Mouse (Mus musculus): ENCODE results near the gene Ccnt1. TPM values are rescaled to one million over a fixed set of nuclear protein-coding genes. Genes with fewer than 3 reads are reported as not detected.

Ccnt1 gene
- polyA plus RNA-seq, 1 experiment: 0.61 TPM

GRCm38 (mm10) chr15:98510438-98511385 is 60.0 kb downstream of the Ccnt1 start:
- H3K4me1 ChIP-seq (ENCODE audit: control insufficient read depth): peaks cover 5% of the 10 kb centered on the region

GRCm38 (mm10) chr15:98509387-98509786 is 61.3 kb downstream of the Ccnt1 start:
- Histone ChIP-seq H3K4me3 (replicated peaks) (no peak overlapping the region), H3K27me3 (ENCODE audit: control insufficient read depth) (peaks cover 12% of the 10 kb centered on the region), H3K36me3 (ENCODE audit: control insufficient read depth) (no peaks in the 10 kb centered on the region), H3K4me1 (ENCODE audit: control insufficient read depth) (peaks cover 5% of the 10 kb centered on the region), H3K9me3 (ENCODE audit: control insufficient read depth, low read length) (peaks cover 2% of the 10 kb centered on the region; the same call in 1 of the 2 replicates)
- TF ChIP-seq GATA1 (IDR thresholded peaks at IDR 0.05; ENCODE audit: low read length) (no peak), TAL1 (IDR thresholded peaks at IDR 0.05; ENCODE audit: low read length) (no peak)

More at GRCm38 (mm10) chr15:98510438-98511385, 60.0 kb downstream of the Ccnt1 start:
- Histone ChIP-seq H3K9me3 (ENCODE audit: control insufficient read depth, low read length) (no peaks in the 10 kb centered on the region), H3K27me3 (ENCODE audit: control insufficient read depth) (peaks cover 6% of the 10 kb centered on the region), H3K4me3 (replicated peaks) (peak overlapping the region; percentile 36), H3K36me3 (ENCODE audit: control insufficient read depth) (no peaks in the 10 kb centered on the region)
- TF ChIP-seq TAL1 (IDR thresholded peaks at IDR 0.05; ENCODE audit: low read length): no peak
- TF ChIP-seq GATA1 (IDR thresholded peaks at IDR 0.05; ENCODE audit: low read length): no peak

GRCm38 (mm10) chr15:98507321-98507720 is 63.4 kb downstream of the Ccnt1 start:
- Histone ChIP-seq H3K4me3 (replicated peaks) (no peak overlapping the region), H3K4me1 (ENCODE audit: control insufficient read depth) (peaks cover 5% of the 10 kb centered on the region), H3K27me3 (ENCODE audit: control insufficient read depth) (peaks cover 14% of the 10 kb centered on the region), H3K9me3 (ENCODE audit: control insufficient read depth, low read length) (peaks cover 2% of the 10 kb centered on the region; the same call in 1 of the 2 replicates), H3K36me3 (ENCODE audit: control insufficient read depth) (no peaks in the 10 kb centered on the region)
- no peak for TF ChIP-seq TAL1 (IDR thresholded peaks at IDR 0.05; ENCODE audit: low read length)
- no peak for TF ChIP-seq GATA1 (IDR thresholded peaks at IDR 0.05; ENCODE audit: low read length)

- H3K36me3 ChIP-seq (ENCODE audit: control insufficient read depth): no peaks in the 10 kb centered on the region
- no peak overlapping the region for H3K4me3 ChIP-seq (replicated peaks)
- H3K4me1 ChIP-seq (ENCODE audit: control insufficient read depth): peaks cover 4% of the 10 kb centered on the region
- H3K27me3 ChIP-seq (ENCODE audit: control insufficient read depth): peaks cover 14% of the 10 kb centered on the region
- peaks cover 2% of the 10 kb centered on the region; the same call in 1 of the 2 replicates for H3K9me3 ChIP-seq (ENCODE audit: control insufficient read depth, low read length)
- no peak for TF ChIP-seq TAL1 (IDR thresholded peaks at IDR 0.05; ENCODE audit: low read length)
- TF ChIP-seq GATA1 (IDR thresholded peaks at IDR 0.05; ENCODE audit: low read length): no peak
These were observed 64.3 kb downstream of the Ccnt1 start for GRCm38 (mm10) chr15:98506253-98506957.

GRCm38 (mm10) chr15:98504514-98504913 is 66.2 kb downstream of the Ccnt1 start:
- no peak for TF ChIP-seq GATA1 (IDR thresholded peaks at IDR 0.05; ENCODE audit: low read length)
- no peak for TF ChIP-seq TAL1 (IDR thresholded peaks at IDR 0.05; ENCODE audit: low read length)
- no peaks in the 10 kb centered on the region for H3K4me1 ChIP-seq (ENCODE audit: control insufficient read depth)
- H3K27me3 ChIP-seq (ENCODE audit: control insufficient read depth): peaks cover 14% of the 10 kb centered on the region
- peaks cover 2% of the 10 kb centered on the region; the same call in 1 of the 2 replicates for H3K9me3 ChIP-seq (ENCODE audit: control insufficient read depth, low read length)
- no peak overlapping the region for H3K4me3 ChIP-seq (replicated peaks)
- no peaks in the 10 kb centered on the region for H3K36me3 ChIP-seq (ENCODE audit: control insufficient read depth)

GRCm38 (mm10) chr15:98503317-98503716 is 67.4 kb downstream of the Ccnt1 start:
- no peaks in the 10 kb centered on the region for H3K4me1 ChIP-seq (ENCODE audit: control insufficient read depth)
- H3K9me3 ChIP-seq (ENCODE audit: control insufficient read depth, low read length): peaks cover 2% of the 10 kb centered on the region; the same call in 1 of the 2 replicates
- H3K4me3 ChIP-seq (replicated peaks): no peak overlapping the region
- TF ChIP-seq TAL1 (IDR thresholded peaks at IDR 0.05; ENCODE audit: low read length): no peak
- H3K27me3 ChIP-seq (ENCODE audit: control insufficient read depth): peaks cover 14% of the 10 kb centered on the region
- no peaks in the 10 kb centered on the region for H3K36me3 ChIP-seq (ENCODE audit: control insufficient read depth)

- H3K27me3 ChIP-seq (ENCODE audit: control insufficient read depth): 0 out of 2 replicates have a peak, but pooled peaks cover 2% of the 10 kb centered on the region
- no peaks in the 10 kb centered on the region for H3K36me3 ChIP-seq (ENCODE audit: control insufficient read depth)
- no peaks in the 10 kb centered on the region for H3K4me1 ChIP-seq (ENCODE audit: control insufficient read depth)
- no peak overlapping the region for H3K4me3 ChIP-seq (replicated peaks)
- TF ChIP-seq GATA1 (IDR thresholded peaks at IDR 0.05; ENCODE audit: low read length) (no peak), TAL1 (IDR thresholded peaks at IDR 0.05; ENCODE audit: low read length) (no peak)
- no peaks in the 10 kb centered on the region for H3K9me3 ChIP-seq (ENCODE audit: control insufficient read depth, low read length)
These were observed 73.1 kb downstream of the Ccnt1 start for GRCm38 (mm10) chr15:98497631-98498030.

- H3K4me3 ChIP-seq (replicated peaks): no peak within 1 kb of the TSS
- H3K9me3 ChIP-seq (ENCODE audit: control insufficient read depth, low read length): peaks cover 7% of the 10 kb centered on the region
- peaks cover 4% of the 10 kb centered on the region for H3K4me1 ChIP-seq (ENCODE audit: control insufficient read depth)
- TF ChIP-seq GATA1 (IDR thresholded peaks at IDR 0.05; ENCODE audit: low read length): no peak
- TF ChIP-seq TAL1 (IDR thresholded peaks at IDR 0.05; ENCODE audit: low read length): no peak
- no peaks in the 10 kb centered on the region for H3K27me3 ChIP-seq (ENCODE audit: control insufficient read depth)
- no peaks in the 10 kb centered on the region for H3K36me3 ChIP-seq (ENCODE audit: control insufficient read depth)
These were observed 78.6 kb downstream of the Ccnt1 start, which contains the start of gene Olfr279 for GRCm38 (mm10) chr15:98492102-98492501. Gene Olfr279 (plus strand): TSS chr15:98492402.

GRCm38 (mm10) chr15:98491332-98491731 is 79.4 kb downstream of the Ccnt1 start:
- no peaks in the 10 kb centered on the region for H3K36me3 ChIP-seq (ENCODE audit: control insufficient read depth)
- H3K9me3 ChIP-seq (ENCODE audit: control insufficient read depth, low read length): peaks cover 7% of the 10 kb centered on the region
- no peak overlapping the region for H3K4me3 ChIP-seq (replicated peaks)
- no peaks in the 10 kb centered on the region for H3K27me3 ChIP-seq (ENCODE audit: control insufficient read depth)
- H3K4me1 ChIP-seq (ENCODE audit: control insufficient read depth): peaks cover 4% of the 10 kb centered on the region
- no peak for TF ChIP-seq TAL1 (IDR thresholded peaks at IDR 0.05; ENCODE audit: low read length)

Other genes starting within 250 kb of the Ccnt1 start
- gene Olfr284, start 229.9 kb downstream of the Ccnt1 start, polyA plus RNA-seq (2012): not detected in 2 replicates
- not detected in 2 replicates for gene Olfr283, start 190.0 kb downstream of the Ccnt1 start, polyA plus RNA-seq (2012)
- gene Olfr282, start 139.7 kb downstream of the Ccnt1 start, polyA plus RNA-seq (2012): not detected in 2 replicates
- 0.01 TPM in 1 of 2 replicates, not detected in the other for gene Olfr281, start 118.3 kb downstream of the Ccnt1 start, polyA plus RNA-seq (2012)
- gene OR5BS1P, start 101.0 kb downstream of the Ccnt1 start, polyA plus RNA-seq (2012): not detected in 2 replicates
- not detected in 2 replicates for gene Lalba, start 88.2 kb downstream of the Ccnt1 start, polyA plus RNA-seq (2012)
- not detected in 2 replicates for gene Olfr279, start 78.5 kb downstream of the Ccnt1 start, polyA plus RNA-seq (2012)
- 2.3 and 2.7 TPM in 2 replicates for gene Kansl2, start 36.7 kb downstream of the Ccnt1 start, polyA plus RNA-seq (2012)
- gene 4930415O20Rik, start 81 bp upstream of the Ccnt1 start, polyA plus RNA-seq (2012): not detected in 2 replicates
- gene Adcy6, start 39.2 kb upstream of the Ccnt1 start, polyA plus RNA-seq (2012): 1.6 TPM in 2 replicates
- not detected in 2 replicates for gene Cacnb3, start 59.9 kb upstream of the Ccnt1 start, polyA plus RNA-seq (2012)
- gene Ddx23, start 92.0 kb upstream of the Ccnt1 start, polyA plus RNA-seq (2012): 7.9 and 8.4 TPM in 2 replicates
- 0.02 TPM in 1 of 2 replicates, not detected in the other for gene Rnd1, start 106.5 kb upstream of the Ccnt1 start, polyA plus RNA-seq (2012)
- 0.08 TPM in 1 of 2 replicates, not detected in the other for gene Ccdc65, start 137.3 kb upstream of the Ccnt1 start, polyA plus RNA-seq (2012)
- 0.06 and 0.19 TPM in 2 replicates for gene Fkbp11, start 157.3 kb upstream of the Ccnt1 start, polyA plus RNA-seq (2012)
- 0.11 and 0.14 TPM in 2 replicates for gene Arf3, start 192.3 kb upstream of the Ccnt1 start, polyA plus RNA-seq (2012)
- not detected in 2 replicates for gene Wnt10b, start 207.2 kb upstream of the Ccnt1 start, polyA plus RNA-seq (2012)
- not detected in 2 replicates for gene Wnt1, start 218.9 kb upstream of the Ccnt1 start, polyA plus RNA-seq (2012)
- 0.01 and 0.02 TPM in 2 replicates for gene Ddn, start 238.6 kb upstream of the Ccnt1 start, polyA plus RNA-seq (2012)